Mouse (Mus musculus) limb, embryonic 11.5 days (tissue): ENCODE results near the gene Dnmt3c. TPM values are rescaled to one million over a fixed set of nuclear protein-coding genes. Genes with fewer than 3 reads are reported as not detected.
"Not testable (repeated sequence)": the region's sequence is repeated elsewhere in the genome, so short reads cannot be mapped to it uniquely, and the experiment has no call there.

Source experiments
- ATAC-seq: fragments of 200-750 bp; cut with Nextera tagmentation; 2 replicates; pipeline ENCODE4 v1.8.0; 2017; ENCODE audit warnings: low read depth; ENCODE audit not compliant: insufficient number of reproducible peaks, low FRiP score, low TSS enrichment
- DNase-seq: peaks from one replicate; pipeline ENCODE4 v3.0.0-alpha.2; 2015; ENCODE audit warnings: low spot score
- H3K27ac ChIP-seq: fragments of 300-500 bp; sonication (generic); replicated peaks from 2 replicates; pipeline ENCODE4 v1.5.1; 2014; ENCODE audit warnings: low read depth, mild to moderate bottlenecking, low read length
- H3K27me3 ChIP-seq: fragments of 300-500 bp; sonication (generic); 2 replicates; pipeline ENCODE4 v1.6.1; 2014; ENCODE audit warnings: mild to moderate bottlenecking, low read length, mixed read lengths; ENCODE audit not compliant: control insufficient read depth, insufficient read depth
- H3K36me3 ChIP-seq: fragments of 300-500 bp; sonication (generic); 2 replicates; pipeline ENCODE4 v1.6.1; 2014; ENCODE audit warnings: mild to moderate bottlenecking, low read length, moderate library complexity, mixed read lengths; ENCODE audit not compliant: control insufficient read depth, insufficient read depth
- H3K4me1 ChIP-seq: fragments of 300-500 bp; sonication (generic); 2 replicates; pipeline ENCODE4 v1.6.1; 2014; ENCODE audit warnings: low read length, mixed read lengths; ENCODE audit not compliant: control insufficient read depth, insufficient read depth
- H3K4me2 ChIP-seq: fragments of 300-500 bp; sonication (generic); 2 replicates; pipeline ENCODE4 v1.6.1; 2014; ENCODE audit warnings: low read depth, mild to moderate bottlenecking, moderate library complexity; ENCODE audit not compliant: severe bottlenecking
- H3K4me3 ChIP-seq: fragments of 300-500 bp; sonication (generic); 2 replicates; pipeline ENCODE4 v1.5.1; 2014; ENCODE audit warnings: low read depth, low read length
- H3K9ac ChIP-seq: fragments of 300-500 bp; sonication (generic); 2 replicates; pipeline ENCODE4 v1.6.1; 2014; ENCODE audit warnings: mild to moderate bottlenecking, low read length
- H3K9me3 ChIP-seq: fragments of 300-500 bp; sonication (generic); 2 replicates; pipeline ENCODE4 v1.6.1; 2016; ENCODE audit warnings: low read length; ENCODE audit not compliant: control insufficient read depth
- WGBS: fragments of 180-500 bp; shearing (Covaris S2); extraction: QIAGEN DNeasy Blood & Tissue Kit; methylation state at CpG from one replicate; pipeline ENCODE4 v1.1.7; 2014; 5-methylcytosine and 5-hydroxymethylcytosine counted together
- polyA plus RNA-seq: library from polyadenylated mRNA; unstranded; fragments of >200 nt; fragmentation: Nextera tagmentation; extraction: Ambion mirVana; gene quantifications from 2 replicates; pipeline ENCODE4 v1.2.1, GENCODE M21; 2014

Gene Dnmt3c
- polyA plus RNA-seq, 1 experiment from 2014 or later = not detected

DNA sequence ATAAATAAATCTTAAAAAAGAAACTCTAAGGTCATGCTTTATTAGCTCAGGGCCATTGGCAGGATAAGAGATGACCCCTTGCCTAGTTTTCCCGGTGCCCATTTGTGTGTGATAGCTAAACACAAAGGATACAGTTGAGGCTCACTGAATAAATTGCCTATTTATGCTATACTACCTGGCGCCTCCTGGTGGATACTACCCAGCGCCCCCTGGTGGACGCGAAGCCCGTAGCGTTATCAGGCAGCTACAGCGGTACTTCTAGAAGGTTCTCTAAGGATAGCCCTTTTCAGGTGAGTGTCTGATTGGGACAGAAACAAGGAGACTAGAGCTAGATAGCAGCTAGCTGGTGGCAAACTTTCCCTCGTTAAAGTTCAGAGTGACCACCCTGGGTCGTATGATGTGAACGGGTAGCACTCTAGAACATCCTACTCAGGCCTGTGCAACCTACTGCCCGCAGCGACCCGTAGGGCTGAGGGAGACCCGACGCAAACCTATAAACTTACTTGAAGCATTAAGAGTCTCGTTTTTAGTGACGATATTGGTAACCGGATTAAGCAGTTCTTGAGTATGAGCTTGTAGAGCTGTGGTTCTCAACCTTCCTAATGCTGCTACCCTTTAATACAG, 1.9 kb upstream of the Dnmt3c start:
- Histone ChIP-seq H3K9ac (no peak overlapping the region), H3K36me3 (no peaks in the 10 kb centered on the region), H3K9me3 (no peaks in the 10 kb centered on the region), H3K4me2 (no peak overlapping the region), H3K4me3 (no peak overlapping the region), H3K27me3 (no peaks in the 10 kb centered on the region), H3K4me1 (no peaks in the 10 kb centered on the region), H3K27ac (no peak overlapping the region)
- DNase-seq (peak; percentile 57), ATAC-seq (no peak)
- WGBS = 63% methylated on average over 19 of the region's 19 CpGs

DNA sequence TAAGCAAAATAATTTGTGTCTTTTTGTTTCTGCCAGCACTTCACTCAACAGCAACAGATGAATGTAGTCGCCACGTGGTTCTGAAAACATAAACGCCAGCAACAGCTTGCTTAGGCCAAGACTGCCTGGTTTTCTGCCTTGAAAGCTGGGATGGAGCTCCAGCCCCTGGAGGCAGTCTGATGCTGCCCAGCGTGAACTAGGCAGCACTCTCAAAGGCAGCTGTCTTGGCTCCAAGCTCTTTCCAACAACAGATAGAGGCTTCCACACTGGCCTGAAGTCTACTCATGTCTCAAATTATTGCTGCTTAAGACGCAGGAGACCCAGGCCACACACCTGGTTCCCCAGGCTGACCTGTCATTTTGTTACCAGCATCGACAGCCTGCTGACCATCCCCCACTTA, 6.9 kb downstream of the Dnmt3c start:
- DNase-seq = no peak
- H3K27me3 ChIP-seq = no peaks in the 10 kb centered on the region
- H3K36me3 ChIP-seq = no peaks in the 10 kb centered on the region
- H3K9me3 ChIP-seq = no peaks in the 10 kb centered on the region
- 39% methylated on average over 6 of the region's 6 CpGs for WGBS
- H3K4me1 ChIP-seq = no peaks in the 10 kb centered on the region
- no peak overlapping the region for H3K4me3 ChIP-seq
- H3K4me2 ChIP-seq = no peak overlapping the region
- H3K27ac ChIP-seq = no peak overlapping the region
- no peak for ATAC-seq
- H3K9ac ChIP-seq = no peak overlapping the region

DNA sequence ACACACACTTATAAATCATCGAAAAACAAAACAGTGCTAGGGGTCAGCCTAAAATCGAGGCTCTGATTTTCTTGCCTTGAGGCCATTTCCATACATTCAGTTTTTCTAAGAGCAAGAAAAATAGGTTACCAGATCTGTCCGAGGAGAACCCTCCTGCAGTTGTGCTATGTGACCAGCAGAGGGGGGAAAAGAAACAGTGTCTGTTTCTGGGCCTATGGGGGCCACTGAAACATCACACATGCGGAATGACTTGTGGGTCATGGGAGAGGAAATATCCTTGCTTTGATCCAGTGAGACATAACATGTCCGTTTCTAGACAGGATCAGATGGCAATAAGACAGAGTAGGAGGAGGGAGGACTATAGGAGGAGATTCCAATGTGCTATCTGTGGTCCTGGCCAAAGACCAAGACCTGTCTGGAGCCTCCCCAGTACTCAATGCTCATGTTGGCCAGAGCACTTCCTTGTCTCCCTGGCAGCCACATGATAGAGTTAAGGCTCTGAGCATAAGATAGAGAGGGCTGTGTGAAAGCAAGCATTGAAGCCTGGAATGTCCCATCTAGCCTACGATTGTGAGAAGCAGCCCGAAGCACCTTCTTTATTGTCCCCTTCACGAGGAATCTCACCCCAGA, 14.4 kb downstream of the Dnmt3c start:
- H3K9ac ChIP-seq = no peak overlapping the region
- H3K36me3 ChIP-seq = no peaks in the 10 kb centered on the region
- no peaks in the 10 kb centered on the region for H3K9me3 ChIP-seq
- ATAC-seq = no peak
- H3K4me3 ChIP-seq = no peak overlapping the region
- DNase-seq = peak; percentile 47
- no peak overlapping the region for H3K27ac ChIP-seq
- WGBS = 54% methylated on average over 8 of the region's 8 CpGs
- no peaks in the 10 kb centered on the region for H3K27me3 ChIP-seq
- no peaks in the 10 kb centered on the region for H3K4me1 ChIP-seq
- H3K4me2 ChIP-seq = no peak overlapping the region

GRCm38 (mm10) chr2:153712646-153713091, 16.2 kb downstream of the Dnmt3c start:
- no peaks in the 10 kb centered on the region for H3K4me1 ChIP-seq
- H3K4me3 ChIP-seq = no peak overlapping the region
- H3K9ac ChIP-seq = no peak overlapping the region
- DNase-seq (no peak), ATAC-seq (no peak)
- 52% methylated on average over 3 of the region's 3 CpGs for WGBS
- H3K27me3 ChIP-seq = no peaks in the 10 kb centered on the region
- no peak overlapping the region for H3K27ac ChIP-seq
- no peak overlapping the region for H3K4me2 ChIP-seq
- H3K9me3 ChIP-seq = no peaks in the 10 kb centered on the region
- no peaks in the 10 kb centered on the region for H3K36me3 ChIP-seq

GRCm38 (mm10) chr2:153713227-153713626, 16.8 kb downstream of the Dnmt3c start:
- Histone ChIP-seq H3K4me1 (no peaks in the 10 kb centered on the region), H3K9me3 (no peaks in the 10 kb centered on the region), H3K9ac (no peak overlapping the region), H3K27me3 (no peaks in the 10 kb centered on the region), H3K36me3 (no peaks in the 10 kb centered on the region), H3K4me3 (no peak overlapping the region), H3K27ac (no peak overlapping the region), H3K4me2 (no peak overlapping the region)
- ATAC-seq (no peak), DNase-seq (no peak)
- WGBS = 63% methylated on average over 4 of the region's 4 CpGs

GRCm38 (mm10) chr2:153717861-153718260, 21.4 kb downstream of the Dnmt3c start:
- not testable (repeated sequence) for H3K4me1 ChIP-seq, H3K4me2 ChIP-seq, H3K9ac ChIP-seq, H3K27me3 ChIP-seq, H3K27ac ChIP-seq, H3K4me3 ChIP-seq, H3K36me3 ChIP-seq, ATAC-seq, H3K9me3 ChIP-seq, DNase-seq
- 79% methylated on average over 3 of the region's 3 CpGs for WGBS

DNA sequence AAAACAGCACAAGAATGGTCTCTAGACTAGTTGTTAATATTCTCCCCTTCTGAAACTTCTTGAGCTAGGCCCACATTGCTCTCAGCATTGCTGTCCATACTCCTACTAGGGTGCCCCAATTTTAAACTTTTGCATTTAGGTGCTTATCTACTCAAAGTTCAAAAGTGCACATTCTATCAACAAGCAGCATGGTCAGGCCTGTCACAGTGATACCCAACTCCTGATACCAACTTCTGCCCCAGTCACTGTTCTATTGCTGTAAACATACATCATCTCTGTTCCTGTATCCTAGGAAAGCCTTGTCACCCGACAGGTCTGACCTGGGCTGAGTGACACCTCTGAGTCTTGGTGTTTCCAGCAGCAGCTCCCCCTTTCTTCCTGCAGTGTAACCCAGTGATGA, 26.6 kb downstream of the Dnmt3c start:
- H3K4me1 ChIP-seq = no peaks in the 10 kb centered on the region
- no peaks in the 10 kb centered on the region for H3K9me3 ChIP-seq
- no peak overlapping the region for H3K9ac ChIP-seq
- ATAC-seq = no peak
- no peak overlapping the region for H3K27ac ChIP-seq
- WGBS = 86% methylated on average over 1 of the region's 1 CpGs
- no peaks in the 10 kb centered on the region for H3K27me3 ChIP-seq
- no peak overlapping the region for H3K4me3 ChIP-seq
- no peaks in the 10 kb centered on the region for H3K36me3 ChIP-seq
- H3K4me2 ChIP-seq = no peak overlapping the region
- no peak for DNase-seq

- Histone ChIP-seq H3K4me2 (no peak overlapping the region), H3K4me3 (no peak overlapping the region), H3K27ac (no peak overlapping the region), H3K27me3 (no peaks in the 10 kb centered on the region), H3K9ac (no peak overlapping the region), H3K4me1 (no peaks in the 10 kb centered on the region), H3K36me3 (no peaks in the 10 kb centered on the region), H3K9me3 (no peaks in the 10 kb centered on the region)
- DNase-seq = no peak
- 89% methylated on average over 2 of the region's 2 CpGs for WGBS
- no peak for ATAC-seq
Measured at GRCm38 (mm10) chr2:153724424-153724823, 28.0 kb downstream of the Dnmt3c start.

- WGBS = 89% methylated on average over 2 of the region's 2 CpGs
Measured at GRCm38 (mm10) chr2:153724871-153725270, 28.4 kb downstream of the Dnmt3c start.

More at GRCm38 (mm10) chr2:153724871-153725270, 28.4 kb downstream of the Dnmt3c start:
- no peaks in the 10 kb centered on the region for H3K27me3 ChIP-seq
- ATAC-seq = no peak
- no peak for DNase-seq
- no peak overlapping the region for H3K9ac ChIP-seq
- H3K27ac ChIP-seq = no peak overlapping the region
- H3K4me3 ChIP-seq = no peak overlapping the region
- no peaks in the 10 kb centered on the region for H3K4me1 ChIP-seq
- H3K36me3 ChIP-seq = no peaks in the 10 kb centered on the region
- no peaks in the 10 kb centered on the region for H3K9me3 ChIP-seq
- no peak overlapping the region for H3K4me2 ChIP-seq
